Mouse (Mus musculus) CH12.LX (cell line): ENCODE data around the gene Tbx20. TPM values are rescaled to one million over a fixed set of nuclear protein-coding genes. Genes with fewer than 3 reads are reported as not detected.

Experiments used
- DNase-seq: peaks from one replicate; pipeline ENCODE4 v3.0.0-alpha.2; 2013; ENCODE audit errors: extremely low read depth
- H3K27ac ChIP-seq: 2 replicates; pipeline ENCODE4 v1.5.1; 2012; ENCODE audit warnings: low read depth, mild to moderate bottlenecking, control low read depth, moderate library complexity; ENCODE audit not compliant: insufficient read depth
- H3K27me3 ChIP-seq: replicated peaks from 2 replicates; pipeline ENCODE3; 2012; ENCODE audit warnings: inconsistent platforms
- H3K36me3 ChIP-seq, 2 experiments: replicated peaks in 1 of 2; 2 replicates each; pipeline versions ENCODE3 to v1.6.1; 2012; ENCODE audit warnings: inconsistent platforms in 1 of 2, low read length in 1 of 2, mild to moderate bottlenecking in 1 of 2, mixed read lengths in 1 of 2, moderate library complexity in 1 of 2; ENCODE audit not compliant: control insufficient read depth in 1 of 2, insufficient read depth in 1 of 2
- H3K4me1 ChIP-seq, 2 experiments: 2 replicates each; pipeline ENCODE4 v1.6.1; 2012; ENCODE audit warnings: inconsistent platforms in 1 of 2, moderate library complexity in 1 of 2; ENCODE audit not compliant: insufficient read depth in 2 of 2, control insufficient read depth in 1 of 2
- H3K4me2 ChIP-seq: 2 replicates; pipeline ENCODE4 v1.6.1; 2012; ENCODE audit warnings: low read depth, mild to moderate bottlenecking, control low read depth; ENCODE audit not compliant: poor library complexity, insufficient read depth, severe bottlenecking
- H3K4me3 ChIP-seq, 3 experiments: fragments of 150-350 bp in 1 of 3; sonication (generic) in 1 of 3; replicated peaks in 1 of 3; 2 replicates each; pipeline versions ENCODE3 to v1.5.1; 2011 to 2012; ENCODE audit warnings: low read depth in 2 of 3, low read length in 2 of 3, mild to moderate bottlenecking in 2 of 3, moderate library complexity in 2 of 3, control low read depth in 1 of 3, improper control_type of control experiment in 1 of 3, inconsistent platforms in 1 of 3, mixed read lengths in 1 of 3; ENCODE audit not compliant: poor library complexity in 1 of 3
- H3K79me2 ChIP-seq: replicated peaks from 2 replicates; pipeline ENCODE4 v1.6.1; 2012; ENCODE audit warnings: mild to moderate bottlenecking, moderate library complexity; ENCODE audit not compliant: control insufficient read depth, poor library complexity, insufficient read depth, severe bottlenecking; ENCODE audit errors: extremely low read depth
- H3K9ac ChIP-seq: 2 replicates; pipeline ENCODE4 v1.6.1; 2012; ENCODE audit warnings: low read depth, mild to moderate bottlenecking, control low read depth, moderate library complexity; ENCODE audit not compliant: insufficient read depth
- H3K9me3 ChIP-seq: replicated peaks from 2 replicates; pipeline ENCODE3; 2012; ENCODE audit warnings: low read length, inconsistent platforms, mixed read lengths
- BHLHE40 ChIP-seq: IDR thresholded peaks from 2 replicates; pipeline ENCODE4 v1.6.1; 2011; ENCODE audit warnings: mild to moderate bottlenecking, low read depth, low read length, improper control_type of control experiment
- CHD1 ChIP-seq: IDR thresholded peaks from 2 replicates; pipeline ENCODE4 v1.6.1; 2012; ENCODE audit warnings: low read depth, low read length, improper control_type of control experiment, inconsistent platforms
- CHD2 ChIP-seq: IDR thresholded peaks from 2 replicates; pipeline ENCODE4 v1.6.1; 2011; ENCODE audit warnings: low read length, improper control_type of control experiment
- CTCF ChIP-seq, 2 experiments: IDR thresholded peaks in 1 of 2; conservative IDR thresholded peaks in 1 of 2; 2 replicates each; pipeline ENCODE4 v1.5.1; 2011 to 2012; ENCODE audit warnings: low read depth in 2 of 2, low read length in 2 of 2, improper control_type of control experiment in 1 of 2, inconsistent platforms in 1 of 2, mild to moderate bottlenecking in 1 of 2, moderate library complexity in 1 of 2
- ELF1 ChIP-seq: IDR thresholded peaks from 2 replicates; pipeline ENCODE4 v1.6.1; 2014; ENCODE audit warnings: low read depth, mild to moderate bottlenecking, inconsistent platforms, low read length, improper control_type of control experiment
- EP300 ChIP-seq: IDR thresholded peaks from 2 replicates; pipeline ENCODE4 v1.6.1; 2011; ENCODE audit warnings: low read length, improper control_type of control experiment
- ETS1 ChIP-seq: conservative IDR thresholded peaks from 2 replicates; pipeline ENCODE4 v1.6.1; 2012; ENCODE audit warnings: low read depth, mild to moderate bottlenecking, inconsistent platforms, low read length, improper control_type of control experiment, moderate library complexity
- GABPA ChIP-seq: IDR thresholded peaks from 2 replicates; pipeline ENCODE4 v1.6.1; 2012; ENCODE audit warnings: low read depth, low read length, improper control_type of control experiment, inconsistent platforms; ENCODE audit not compliant: insufficient replicate concordance
- IRF4 ChIP-seq: IDR thresholded peaks from 2 replicates; pipeline ENCODE4 v1.6.1; 2014; ENCODE audit warnings: low read depth, mild to moderate bottlenecking, inconsistent platforms, low read length, improper control_type of control experiment
- JUN ChIP-seq: IDR thresholded peaks from 2 replicates; pipeline ENCODE4 v1.6.1; 2011; ENCODE audit warnings: low read depth, mild to moderate bottlenecking, low read length, improper control_type of control experiment, moderate library complexity; ENCODE audit not compliant: insufficient read depth
- JUND ChIP-seq: conservative IDR thresholded peaks from 2 replicates; pipeline ENCODE4 v1.6.1; 2011; ENCODE audit warnings: low read depth, low read length, improper control_type of control experiment
- MAFK ChIP-seq: IDR thresholded peaks from 2 replicates; pipeline ENCODE4 v1.6.1; 2011; ENCODE audit warnings: low read length, improper control_type of control experiment; ENCODE audit not compliant: insufficient replicate concordance
- MAZ ChIP-seq: IDR thresholded peaks from 2 replicates; pipeline ENCODE4 v1.6.1; 2012; ENCODE audit warnings: low read depth, mild to moderate bottlenecking, inconsistent platforms, low read length, improper control_type of control experiment, moderate library complexity
- MYC ChIP-seq: IDR thresholded peaks from 2 replicates; pipeline ENCODE4 v1.6.1; 2011; ENCODE audit warnings: low read depth, mild to moderate bottlenecking, improper control_type of control experiment, low read length
- NRF1 ChIP-seq: IDR thresholded peaks from 2 replicates; pipeline ENCODE4 v1.6.1; 2014; ENCODE audit warnings: low read depth, mild to moderate bottlenecking, inconsistent platforms, low read length, improper control_type of control experiment, moderate library complexity
- RAD21 ChIP-seq: IDR thresholded peaks from 2 replicates; pipeline ENCODE4 v1.6.1; 2011; ENCODE audit warnings: low read depth, mild to moderate bottlenecking, low read length, improper control_type of control experiment, moderate library complexity
- RCOR1 ChIP-seq: conservative IDR thresholded peaks from 2 replicates; pipeline ENCODE4 v1.6.1; 2012; ENCODE audit warnings: low read depth, mild to moderate bottlenecking, inconsistent platforms, low read length, improper control_type of control experiment
- SIN3A ChIP-seq: IDR thresholded peaks from 2 replicates; pipeline ENCODE4 v1.6.1; 2012; ENCODE audit warnings: low read length, improper control_type of control experiment, inconsistent platforms
- SMC3 ChIP-seq: IDR thresholded peaks from 2 replicates; pipeline ENCODE4 v1.6.1; 2011; ENCODE audit warnings: low read depth, low read length, improper control_type of control experiment
- TBP ChIP-seq: conservative IDR thresholded peaks from 2 replicates; pipeline ENCODE4 v1.6.1; 2011; ENCODE audit warnings: low read depth, low read length, improper control_type of control experiment
- TCF12 ChIP-seq: IDR thresholded peaks from 2 replicates; pipeline ENCODE4 v1.6.1; 2014; ENCODE audit warnings: low read depth, mild to moderate bottlenecking, inconsistent platforms, low read length, improper control_type of control experiment
- UBTF ChIP-seq: IDR thresholded peaks from 2 replicates; pipeline ENCODE4 v1.6.1; 2012; ENCODE audit warnings: low read depth, mild to moderate bottlenecking, inconsistent platforms, low read length, improper control_type of control experiment, moderate library complexity
- USF2 ChIP-seq: conservative IDR thresholded peaks from 2 replicates; pipeline ENCODE4 v1.6.1; 2011; ENCODE audit warnings: low read depth, low read length, improper control_type of control experiment
- ZC3H11A ChIP-seq: IDR thresholded peaks from 2 replicates; pipeline ENCODE4 v1.6.1; 2012; ENCODE audit warnings: low read depth, mild to moderate bottlenecking, inconsistent platforms, low read length, improper control_type of control experiment
- ZMIZ1 ChIP-seq: IDR thresholded peaks from 2 replicates; pipeline ENCODE4 v1.6.1; 2012; ENCODE audit warnings: low read depth, mild to moderate bottlenecking, inconsistent platforms, low read length, improper control_type of control experiment
- ZNF384 ChIP-seq: IDR thresholded peaks from 2 replicates; pipeline ENCODE4 v1.6.1; 2012; ENCODE audit warnings: low read depth, low read length, improper control_type of control experiment, inconsistent platforms
- dilution Hi-C: fragments of 300-500 bp; cut with MboI; formaldehyde crosslinking; loops from 2 replicates; pipeline ENCODE4 v1.14.3; 2020; ENCODE audit warnings: low sequenced_read_pairs; ENCODE audit not compliant: extremely low pct_unique_long_range_greater_than_20kb, extremely low pct_ligation_motif_present
- in situ Hi-C: fragments of 300-500 bp; cut with MboI; formaldehyde crosslinking; loops from 3 replicates; pipeline ENCODE4 v1.14.3; 2019; ENCODE audit warnings: low sequenced_read_pairs, low pct_ligation_motif_present, low pct_unique_long_range_greater_than_20kb, mixed read lengths
- polyA plus RNA-seq: library from polyadenylated mRNA; unstranded; fragments of >175 nt; gene quantifications from 2 replicates; pipeline ENCODE4 v1.2.1, GENCODE M21; 2012; ENCODE audit warnings: low read depth; ENCODE audit not compliant: insufficient read length
- total RNA-seq, 2 experiments: library from RNA; depleted of rRNA; stranded (reverse); fragments of 300-350 nt in 1 of 2; fragments of >200 nt in 1 of 2; gene quantifications; 2 replicates each; pipeline ENCODE4 v1.2.3; 2012 to 2014

The Tbx20 gene
- total and polyA plus RNA-seq, 3 experiments = not detected

DNA sequence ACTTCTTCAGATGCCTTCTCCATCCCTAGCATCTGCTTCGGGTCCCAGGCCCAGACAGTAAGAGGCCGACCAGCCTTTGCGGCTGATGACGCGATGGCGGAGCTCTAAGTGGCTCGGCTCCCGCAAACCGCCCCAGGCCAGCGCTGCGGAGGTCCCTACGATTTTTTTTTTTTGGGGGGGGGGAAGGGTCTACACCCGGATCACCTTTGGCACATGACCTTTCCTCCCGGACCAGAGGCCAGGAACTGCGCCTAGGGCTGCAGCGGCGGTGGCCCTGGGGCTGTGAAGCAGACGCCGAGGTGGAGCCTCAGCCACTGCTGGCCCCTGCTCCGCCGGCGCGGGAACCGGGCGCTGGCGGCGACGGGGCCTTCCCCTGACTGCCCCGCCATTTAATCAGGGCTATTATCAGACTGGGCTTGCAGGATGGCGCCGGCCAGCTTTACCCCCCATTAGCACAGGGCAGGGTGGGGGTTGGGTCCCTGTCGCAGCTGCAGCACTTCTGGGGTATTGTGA, 6.9 kb upstream of the Tbx20 start:
- H3K4me3 ChIP-seq = no peak overlapping the region
- H3K36me3 ChIP-seq = no peaks in the 10 kb centered on the region
- no peak overlapping the region for H3K4me2 ChIP-seq
- H3K27me3 ChIP-seq = no peaks in the 10 kb centered on the region
- TF ChIP-seq RCOR1 = no peak
- no peak for TF ChIP-seq ZC3H11A
- no peak for TF ChIP-seq ZNF384
- no peak for TF ChIP-seq CTCF (conservative IDR thresholded peaks at IDR 0.05 in 1 of 2, IDR thresholded peaks at IDR 0.05 in 1 of 2; ENCODE audit: low read depth in 2 of 2, low read length in 2 of 2)
- no peak for TF ChIP-seq TCF12
- no peak for TF ChIP-seq SIN3A
- no peak for TF ChIP-seq BHLHE40
- no peak for TF ChIP-seq ELF1
- TF ChIP-seq IRF4 = no peak
- TF ChIP-seq GABPA = no peak
- TF ChIP-seq UBTF = no peak
- TF ChIP-seq JUN = no peak
- no peak for TF ChIP-seq CHD2
- no peak for TF ChIP-seq MYC
- no peak for TF ChIP-seq USF2
- no peak for TF ChIP-seq NRF1
- TF ChIP-seq EP300 = no peak
- no peak for TF ChIP-seq ETS1
- TF ChIP-seq ZMIZ1 = no peak
- TF ChIP-seq TBP = no peak
- dilution Hi-C loops (no loop called here), in situ Hi-C loops (no loop called here)
- no peaks in the 10 kb centered on the region for H3K79me2 ChIP-seq
- DNase-seq = no peak
- no peak overlapping the region for H3K9ac ChIP-seq
- no peaks in the 10 kb centered on the region for H3K9me3 ChIP-seq
- no peaks in the 10 kb centered on the region for H3K4me1 ChIP-seq
- H3K27ac ChIP-seq = no peak overlapping the region

- DNase-seq = no peak
- Histone ChIP-seq H3K36me3 (no peaks in the 10 kb centered on the region), H3K27ac (no peak overlapping the region), H3K4me2 (no peak overlapping the region), H3K4me1 (no peaks in the 10 kb centered on the region), H3K9ac (no peak overlapping the region), H3K79me2 (no peaks in the 10 kb centered on the region), H3K9me3 (no peaks in the 10 kb centered on the region), H3K4me3 (no peak overlapping the region), H3K27me3 (no peaks in the 10 kb centered on the region)
- in situ Hi-C loops (no loop called here), dilution Hi-C loops (no loop called here)
- TF ChIP-seq RAD21 (no peak), EP300 (no peak), JUND (no peak), ZNF384 (no peak), MAZ (no peak), ZMIZ1 (no peak), SMC3 (no peak), CHD1 (no peak), MAFK (no peak), UBTF (no peak), TCF12 (no peak), JUN (no peak)
Observed at GRCm38 (mm10) chr9:24780391-24780928, 6.4 kb upstream of the Tbx20 start.
